Mouse (Mus musculus) MEL (cell line): Measurements from ENCODE around the gene Prrc2b. TPM values are rescaled to one million over a fixed set of nuclear protein-coding genes. Genes with fewer than 3 reads are reported as not detected.
A peak's percentile ranks its signal among the peaks of the same experiment; 100 is the strongest.

Source experiments
- DNase-seq: peaks from one replicate; pipeline ENCODE4 v3.0.0; 2011; ENCODE audit warnings: low read depth, low spot score
- H3K27ac ChIP-seq: 2 replicates; pipeline ENCODE4 v1.5.1; 2012; ENCODE audit warnings: low read depth, mild to moderate bottlenecking, control low read depth, low read length, moderate library complexity; ENCODE audit not compliant: control insufficient read depth
- H3K27me3 ChIP-seq, 2 experiments: fragments of 150-350 bp in 1 of 2; sonication (generic) in 1 of 2; 2 replicates each; pipeline ENCODE4 v1.6.1; 2012; ENCODE audit warnings: low read length in 2 of 2, mild to moderate bottlenecking in 2 of 2, improper control_type of control experiment in 1 of 2, moderate library complexity in 1 of 2; ENCODE audit not compliant: insufficient read depth in 2 of 2, control insufficient read depth in 1 of 2
- H3K36me3 ChIP-seq, 2 experiments: 2 replicates each; pipeline ENCODE4 v1.6.1; 2012 to 2014; ENCODE audit warnings: low read length in 2 of 2, improper control_type of control experiment in 1 of 2, inconsistent platforms in 1 of 2, mild to moderate bottlenecking in 1 of 2; ENCODE audit not compliant: insufficient read depth in 2 of 2, control insufficient read depth in 1 of 2
- H3K4me1 ChIP-seq, 2 experiments: fragments of 150-350 bp in 1 of 2; sonication (generic) in 1 of 2; 2 replicates each; pipeline ENCODE4 v1.6.1; 2012; ENCODE audit warnings: low read length in 2 of 2, improper control_type of control experiment in 1 of 2, mild to moderate bottlenecking in 1 of 2; ENCODE audit not compliant: insufficient read depth in 2 of 2, control insufficient read depth in 1 of 2
- H3K4me3 ChIP-seq, 2 experiments: fragments of 150-350 bp in 1 of 2; sonication (generic) in 1 of 2; 2 replicates each; pipeline ENCODE4 v1.5.1; 2012; ENCODE audit warnings: low read depth in 2 of 2, low read length in 2 of 2, mild to moderate bottlenecking in 2 of 2, moderate library complexity in 2 of 2, control low read depth in 1 of 2, improper control_type of control experiment in 1 of 2; ENCODE audit not compliant: control insufficient read depth in 1 of 2, insufficient read depth in 1 of 2
- H3K79me2 ChIP-seq: 2 replicates; pipeline ENCODE4 v1.6.1; 2012; ENCODE audit warnings: mild to moderate bottlenecking, low read length, moderate library complexity; ENCODE audit not compliant: control insufficient read depth, poor library complexity, insufficient read depth
- H3K9ac ChIP-seq: 2 replicates; pipeline ENCODE4 v1.6.1; 2012; ENCODE audit warnings: low read depth, mild to moderate bottlenecking, control low read depth, low read length, moderate library complexity; ENCODE audit not compliant: control insufficient read depth, poor library complexity, severe bottlenecking
- H3K9me3 ChIP-seq: fragments of 150-350 bp; sonication (generic); replicated peaks from 2 replicates; pipeline ENCODE4 v1.6.1; 2012; ENCODE audit warnings: mild to moderate bottlenecking, low read length, improper control_type of control experiment, moderate library complexity; ENCODE audit not compliant: insufficient read depth
- E2F4 ChIP-seq: IDR thresholded peaks from 2 replicates; pipeline ENCODE4 v1.6.1; 2011; ENCODE audit warnings: low read depth, low read length, improper control_type of control experiment, borderline replicate concordance
- ETS1 ChIP-seq: IDR thresholded peaks from 2 replicates; pipeline ENCODE4 v1.6.1; 2012; ENCODE audit warnings: low read depth, mild to moderate bottlenecking, inconsistent platforms, low read length, improper control_type of control experiment, moderate library complexity
- GATA1 ChIP-seq: IDR thresholded peaks from 2 replicates; pipeline ENCODE4 v1.6.1; 2011; ENCODE audit warnings: low read depth, low read length, improper control_type of control experiment
- JUND ChIP-seq: IDR thresholded peaks from 2 replicates; pipeline ENCODE4 v1.6.1; 2011; ENCODE audit warnings: low read depth, mild to moderate bottlenecking, improper control_type of control experiment, low read length
- MAZ ChIP-seq: IDR thresholded peaks from 2 replicates; pipeline ENCODE4 v1.6.1; 2012; ENCODE audit warnings: low read depth, mild to moderate bottlenecking, inconsistent platforms, low read length, improper control_type of control experiment
- POLR2AphosphoS5 ChIP-seq: IDR thresholded peaks from 2 replicates; pipeline ENCODE4 v1.6.1; 2012; ENCODE audit warnings: low read depth, borderline replicate concordance, mild to moderate bottlenecking, inconsistent platforms, low read length, moderate library complexity, mixed read lengths
- SIN3A ChIP-seq: IDR thresholded peaks from 2 replicates; pipeline ENCODE4 v1.6.1; 2012; ENCODE audit warnings: low read length, improper control_type of control experiment, inconsistent platforms
- TAL1 ChIP-seq: IDR thresholded peaks from 2 replicates; pipeline ENCODE4 v1.6.1; 2012; ENCODE audit warnings: mild to moderate bottlenecking, inconsistent platforms, low read length, moderate library complexity, mixed read lengths
- UBTF ChIP-seq: IDR thresholded peaks from 2 replicates; pipeline ENCODE4 v1.6.1; 2012; ENCODE audit warnings: low read depth, mild to moderate bottlenecking, inconsistent platforms, low read length, improper control_type of control experiment, moderate library complexity, borderline replicate concordance; ENCODE audit not compliant: insufficient read depth
- USF1 ChIP-seq: IDR thresholded peaks from 2 replicates; pipeline ENCODE4 v1.6.1; 2014; ENCODE audit warnings: low read depth, mild to moderate bottlenecking, inconsistent platforms, low read length, improper control_type of control experiment, moderate library complexity
- polyA plus RNA-seq, 2 experiments: library from polyadenylated mRNA; stranded (reverse) in 1 of 2; unstranded in 1 of 2; fragments of >175 nt in 1 of 2; fragments of >200 nt in 1 of 2; gene quantifications; 2 replicates each; pipeline versions ENCODE4 v1.2.1 to v1.2.4; 2012; ENCODE audit warnings: low replicate concordance in 2 of 2, low read depth in 1 of 2; ENCODE audit not compliant: insufficient read length in 2 of 2, insufficient read depth in 1 of 2, missing spikeins in 1 of 2
- total RNA-seq: library from RNA; depleted of rRNA; stranded (reverse); fragments of 300-350 nt; gene quantifications from 2 replicates; pipeline ENCODE4 v1.2.3, GENCODE M21; 2012

The Prrc2b gene
- total and polyA plus RNA-seq, 3 experiments: 14.8 to 42.9 (median 42.2) TPM

GRCm38 (mm10) chr2:32167819-32168218, 16.9 kb downstream of the Prrc2b start:
- Histone ChIP-seq H3K9ac (no peak overlapping the region), H3K4me3 (no peak overlapping the region)

GRCm38 (mm10) chr2:32169292-32169691, 18.4 kb downstream of the Prrc2b start:
- no peaks in the 10 kb centered on the region for H3K36me3 ChIP-seq
- no peaks in the 10 kb centered on the region for H3K4me1 ChIP-seq
- DNase-seq: no peak
- TF ChIP-seq POLR2AphosphoS5 (no peak), JUND (no peak)
- H3K79me2 ChIP-seq: peaks cover 68% of the 10 kb centered on the region
- H3K27ac ChIP-seq: no peak overlapping the region
- H3K27me3 ChIP-seq: no peaks in the 10 kb centered on the region
- H3K4me3 ChIP-seq: no peak overlapping the region
- H3K9me3 ChIP-seq: no peaks in the 10 kb centered on the region
- H3K9ac ChIP-seq: no peak overlapping the region

More at GRCm38 (mm10) chr2:32167819-32168218, 16.9 kb downstream of the Prrc2b start:
- H3K79me2 ChIP-seq: peaks cover 72% of the 10 kb centered on the region
- H3K9me3 ChIP-seq: no peaks in the 10 kb centered on the region
- no peak for DNase-seq
- H3K27me3 ChIP-seq: no peaks in the 10 kb centered on the region
- H3K27ac ChIP-seq: no peak overlapping the region
- no peaks in the 10 kb centered on the region for H3K4me1 ChIP-seq
- no peaks in the 10 kb centered on the region for H3K36me3 ChIP-seq
- TF ChIP-seq GATA1 (no peak), ETS1 (peak; percentile 41; the same call in 1 of the 2 replicates)

GRCm38 (mm10) chr2:32170010-32170409, 19.1 kb downstream of the Prrc2b start:
- H3K27ac ChIP-seq: no peak overlapping the region
- no peak overlapping the region for H3K9ac ChIP-seq
- H3K4me1 ChIP-seq: no peaks in the 10 kb centered on the region
- H3K79me2 ChIP-seq: peaks cover 66% of the 10 kb centered on the region
- TF ChIP-seq USF1: no peak
- no peaks in the 10 kb centered on the region for H3K9me3 ChIP-seq
- no peaks in the 10 kb centered on the region for H3K36me3 ChIP-seq
- no peak for DNase-seq
- H3K4me3 ChIP-seq: no peak overlapping the region
- no peaks in the 10 kb centered on the region for H3K27me3 ChIP-seq

GRCm38 (mm10) chr2:32171658-32172433, 21.0 kb downstream of the Prrc2b start:
- Histone ChIP-seq H3K79me2 (peaks cover 57% of the 10 kb centered on the region), H3K36me3 (no peaks in the 10 kb centered on the region)

More at GRCm38 (mm10) chr2:32171658-32172433, 21.0 kb downstream of the Prrc2b start:
- no peaks in the 10 kb centered on the region for H3K9me3 ChIP-seq
- no peak overlapping the region for H3K4me3 ChIP-seq
- H3K9ac ChIP-seq: no peak overlapping the region
- H3K27me3 ChIP-seq: no peaks in the 10 kb centered on the region
- no peak overlapping the region for H3K27ac ChIP-seq
- no peak for DNase-seq
- no peaks in the 10 kb centered on the region for H3K4me1 ChIP-seq
- no peak for TF ChIP-seq MAZ
- TF ChIP-seq SIN3A: no peak
- no peak for TF ChIP-seq E2F4
- TF ChIP-seq UBTF: no peak
- TF ChIP-seq TAL1: no peak
- TF ChIP-seq, all 39 proteins: peak for 0
